Comparison of ENCODE assay signal across 26 mouse cellular contexts in the genomic region with DNA sequence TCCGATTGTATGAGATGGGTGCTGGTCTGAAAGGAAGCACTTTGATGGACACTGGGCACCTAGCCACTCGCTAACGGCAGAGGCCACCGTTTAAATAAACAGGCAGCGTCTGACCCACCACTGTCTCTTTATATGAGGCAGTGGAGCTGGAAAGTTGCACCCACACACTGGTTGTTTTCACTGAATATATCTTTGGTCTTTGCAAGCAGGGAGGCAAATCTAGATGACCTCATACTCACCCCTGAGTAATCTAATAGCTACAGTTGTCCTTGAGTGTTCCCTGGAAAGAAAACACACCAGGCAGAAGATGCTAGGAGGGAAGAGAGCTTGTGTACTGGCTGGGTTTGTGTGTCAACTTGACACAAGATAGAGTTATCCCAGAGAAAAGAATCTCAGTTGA. TPM values are rescaled to one million over a fixed set of nuclear protein-coding genes. Genes with fewer than 3 reads are reported as not detected.
A peak's percentile ranks its signal among the peaks of the same experiment; 100 is the strongest.
DNase-seq lines count a peak whose midpoint lies in the region; ATAC-seq lines count a peak whose summit lies in the region.
"Had no signal": no experiment of that assay in that cellular context is flagged by ENCODE, and none has a peak within 500 bp of the region (broad histone marks: within the 10 kb centered on the region; RNA-seq: fewer than 3 reads in every experiment).

No protein-coding gene starts in this region.

- H3K27ac ChIP-seq in heart, embryonic 14.5 days (replicated peaks in 1 of 2; ENCODE audit: control insufficient read depth in 1 of 2, insufficient read depth in 1 of 2, low read depth in 2 of 2, low read length in 2 of 2): 0 out of 4 replicates have a peak overlapping the region, but pooled peaks of 1 of the 2 experiments have one; percentile 6
- peak overlapping the region; percentile 61; the same call in 1 of the 2 replicates for H3K27ac ChIP-seq in embryonic facial prominence, embryonic 10.5 days (replicated peaks)
- H3K27ac ChIP-seq: forebrain, embryonic 13.5 days; hindbrain, embryonic 12.5 days had no signal

- WGBS in heart, embryonic 14.5 days: 17% methylated on average over 5 of the region's 5 CpGs
- WGBS in embryonic facial prominence, embryonic 10.5 days: 65% methylated on average over 5 of the region's 5 CpGs

- peak overlapping the region; percentile 30; the same call in 1 of the 2 replicates for H3K9ac ChIP-seq in heart, embryonic 14.5 days (ENCODE audit: low read length)
- H3K9ac ChIP-seq: forebrain, embryonic 13.5 days; forebrain, postnatal 0 days; hindbrain, embryonic 12.5 days had no signal

- no peak for DNase-seq in heart, adult 9 months (ENCODE audit: low spot score in 2 of 2)
- DNase-seq in ovary, adult 18-20 months (ENCODE audit: low spot score): peak; percentile 64
- no peak for DNase-seq in ovary, postnatal 10 days (ENCODE audit: low spot score)
- no peak for DNase-seq in embryonic facial prominence, embryonic 10.5 days (ENCODE audit: low spot score)
- DNase-seq in cerebellum, adult 11 months: no peak
- DNase-seq: adrenal gland, postnatal 10 days; cerebellum, adult 2 months; cerebellum, postnatal 14 days; embryo, embryonic 11 days; forebrain, postnatal 0 days; gastrocnemius, postnatal 14 days; heart, postnatal 4 days had no signal

- H3K4me3 ChIP-seq in heart, embryonic 14.5 days (ENCODE audit: control insufficient read depth in 1 of 2, insufficient read depth in 1 of 2, low read depth in 1 of 2, low read length in 2 of 2): no peak overlapping the region
- no peak overlapping the region for H3K4me3 ChIP-seq in embryonic facial prominence, embryonic 10.5 days
- H3K4me3 ChIP-seq: forebrain, embryonic 13.5 days; hindbrain, embryonic 12.5 days had no signal

- no peak overlapping the region for H3K4me2 ChIP-seq in heart, embryonic 14.5 days (ENCODE audit: low read length)
- H3K4me2 ChIP-seq: forebrain, embryonic 13.5 days; heart, embryonic 11.5 days; hindbrain, embryonic 12.5 days had no signal

- H3K27me3 ChIP-seq in heart, embryonic 14.5 days (ENCODE audit: control insufficient read depth, insufficient read depth, low read length): no peaks in the 10 kb centered on the region
- H3K27me3 ChIP-seq in embryonic facial prominence, embryonic 10.5 days (replicated peaks; ENCODE audit: low read depth, poor library complexity, severe bottlenecking): 0 out of 2 replicates have a peak, but pooled peaks cover 4% of the 10 kb centered on the region
- H3K27me3 ChIP-seq: forebrain, embryonic 13.5 days; hindbrain, embryonic 12.5 days had no signal

- peaks cover 12 to 22% of the 10 kb centered on the region in 2 experiments for H3K4me1 ChIP-seq in heart, embryonic 14.5 days (ENCODE audit: control insufficient read depth in 2 of 2, insufficient read depth in 2 of 2, low read length in 2 of 2)
- H3K4me1 ChIP-seq in embryonic facial prominence, embryonic 10.5 days: peaks cover 34% of the 10 kb centered on the region

- ATAC-seq in heart, embryonic 14.5 days (ENCODE audit: insufficient number of reproducible peaks, insufficient read depth, low FRiP score, low read depth): no peak
- ATAC-seq in megakaryocyte-erythroid progenitor cell, adult 5-6 weeks (replicated peaks; ENCODE audit: low FRiP score, low TSS enrichment, poor library complexity, severe bottlenecking): 0 out of 2 replicates have a peak, but pooled peaks have one; percentile 1
- ATAC-seq: forebrain, embryonic 13.5 days; forebrain, postnatal 0 days; hindbrain, embryonic 16.5 days; inflammation-experienced regulatory T-cells, adult 6 months; intestine, postnatal 0 days had no signal

- H3K9me3 ChIP-seq in heart, embryonic 14.5 days (ENCODE audit: control insufficient read depth, low read length): no peaks in the 10 kb centered on the region
- no peaks in the 10 kb centered on the region for H3K9me3 ChIP-seq in embryonic facial prominence, embryonic 10.5 days
- H3K9me3 ChIP-seq: forebrain, embryonic 13.5 days; hindbrain, embryonic 12.5 days had no signal

- H3K36me3 ChIP-seq in heart, embryonic 14.5 days (ENCODE audit: control insufficient read depth, insufficient read depth, low read length): no peaks in the 10 kb centered on the region
- H3K36me3 ChIP-seq in embryonic facial prominence, embryonic 10.5 days (replicated peaks): no peaks in the 10 kb centered on the region
- H3K36me3 ChIP-seq: hindbrain, embryonic 12.5 days had no signal

RNA-seq across cellular contexts. Expression of a gene that starts 17.0 kb away (rescaled TPM):
- not detected in 2 replicates for polyA plus RNA-seq in heart, embryonic 14.5 days (2014; fragmentation: Nextera tagmentation; extraction: Ambion mirVana)
- polyA plus RNA-seq in embryonic facial prominence, embryonic 10.5 days (2016; fragmentation: Nextera tagmentation; extraction: Ambion mirVana): not detected in 2 replicates
- total RNA-seq in megakaryocyte-erythroid progenitor cell, adult 5-6 weeks (2014; fragmentation: Nextera tagmentation): not detected in 2 replicates
- not detected in 2 replicates for total RNA-seq in megakaryocyte-erythroid progenitor cell, adult 5-6 weeks (2017)
- total RNA-seq: adrenal gland, postnatal 10 days; common myeloid progenitor, adult 5-6 weeks; ES-E14; forebrain, postnatal 0 days; gastrocnemius, adult 18-20 months; gastrocnemius, postnatal 14 days; granulocyte monocyte progenitor cell, adult 5-6 weeks; heart, postnatal 4 days had no signal
- polyA plus RNA-seq: cerebellum, adult 2 months; embryonic facial prominence, embryonic 14.5 days; forebrain, embryonic 13.5 days; forebrain, postnatal 0 days; heart, embryonic 11.5 days; heart, postnatal 0 days; hindbrain, embryonic 12.5 days; hindbrain, embryonic 16.5 days; inflammation-experienced regulatory T-cells, adult 6 months; intestine, postnatal 0 days had no signal

RNA-seq across cellular contexts. Expression of a gene that starts 29.4 kb away (rescaled TPM):
- not detected in 2 replicates for polyA plus RNA-seq in heart, embryonic 14.5 days (2014; fragmentation: Nextera tagmentation; extraction: Ambion mirVana)
- not detected in 2 replicates for polyA plus RNA-seq in embryonic facial prominence, embryonic 10.5 days (2016; fragmentation: Nextera tagmentation; extraction: Ambion mirVana)
- total RNA-seq in megakaryocyte-erythroid progenitor cell, adult 5-6 weeks (2014; fragmentation: Nextera tagmentation): not detected in 2 replicates
- total RNA-seq in megakaryocyte-erythroid progenitor cell, adult 5-6 weeks (2017): not detected in 2 replicates
- total RNA-seq: adrenal gland, postnatal 10 days; common myeloid progenitor, adult 5-6 weeks; ES-E14; forebrain, postnatal 0 days; gastrocnemius, adult 18-20 months; gastrocnemius, postnatal 14 days; granulocyte monocyte progenitor cell, adult 5-6 weeks; heart, postnatal 4 days had no signal
- polyA plus RNA-seq: embryonic facial prominence, embryonic 14.5 days; forebrain, embryonic 13.5 days; forebrain, postnatal 0 days; heart, embryonic 11.5 days; heart, postnatal 0 days; hindbrain, embryonic 12.5 days; hindbrain, embryonic 16.5 days; inflammation-experienced regulatory T-cells, adult 6 months; intestine, postnatal 0 days had no signal

RNA-seq across cellular contexts. Expression of a gene that starts 32.1 kb away (rescaled TPM):
- polyA plus RNA-seq in heart, embryonic 14.5 days (2014; fragmentation: Nextera tagmentation; extraction: Ambion mirVana): 1.8 and 2.3 TPM in 2 replicates
- 0.43 and 0.71 TPM in 2 replicates for polyA plus RNA-seq in embryonic facial prominence, embryonic 10.5 days (2016; fragmentation: Nextera tagmentation; extraction: Ambion mirVana)
- total RNA-seq in megakaryocyte-erythroid progenitor cell, adult 5-6 weeks (2014; fragmentation: Nextera tagmentation): not detected in 2 replicates
- total RNA-seq in megakaryocyte-erythroid progenitor cell, adult 5-6 weeks (2017): not detected in 2 replicates
- total RNA-seq: common myeloid progenitor, adult 5-6 weeks; gastrocnemius, adult 18-20 months; gastrocnemius, postnatal 14 days had no signal
- polyA plus RNA-seq: inflammation-experienced regulatory T-cells, adult 6 months had no signal

RNA-seq across cellular contexts. Expression of a gene that starts 32.6 kb away (rescaled TPM):
- 35.7 and 36.1 TPM in 2 replicates for polyA plus RNA-seq in heart, embryonic 14.5 days (2014; fragmentation: Nextera tagmentation; extraction: Ambion mirVana)
- 53.4 and 58.3 TPM in 2 replicates for polyA plus RNA-seq in embryonic facial prominence, embryonic 10.5 days (2016; fragmentation: Nextera tagmentation; extraction: Ambion mirVana)
- total RNA-seq in megakaryocyte-erythroid progenitor cell, adult 5-6 weeks (2014; fragmentation: Nextera tagmentation): 10.1 and 11.2 TPM in 2 replicates
- total RNA-seq in megakaryocyte-erythroid progenitor cell, adult 5-6 weeks (2017): 6.6 and 7.8 TPM in 2 replicates

RNA-seq across cellular contexts. Expression of a gene that starts 42.5 kb away (rescaled TPM):
- not detected in 2 replicates for polyA plus RNA-seq in heart, embryonic 14.5 days (2014; fragmentation: Nextera tagmentation; extraction: Ambion mirVana)
- not detected in 2 replicates for polyA plus RNA-seq in embryonic facial prominence, embryonic 10.5 days (2016; fragmentation: Nextera tagmentation; extraction: Ambion mirVana)
- not detected in 2 replicates for total RNA-seq in megakaryocyte-erythroid progenitor cell, adult 5-6 weeks (2014; fragmentation: Nextera tagmentation)
- total RNA-seq in megakaryocyte-erythroid progenitor cell, adult 5-6 weeks (2017): not detected in 2 replicates
- total RNA-seq: adrenal gland, postnatal 10 days; common myeloid progenitor, adult 5-6 weeks; ES-E14; forebrain, postnatal 0 days; gastrocnemius, adult 18-20 months; gastrocnemius, postnatal 14 days; granulocyte monocyte progenitor cell, adult 5-6 weeks; heart, postnatal 4 days had no signal
- polyA plus RNA-seq: cerebellum, adult 2 months; embryonic facial prominence, embryonic 14.5 days; forebrain, embryonic 13.5 days; forebrain, postnatal 0 days; heart, embryonic 11.5 days; heart, postnatal 0 days; hindbrain, embryonic 12.5 days; hindbrain, embryonic 16.5 days; inflammation-experienced regulatory T-cells, adult 6 months; intestine, postnatal 0 days had no signal
